Mouse (Mus musculus) midbrain, embryonic 15.5 days (tissue): Measurements from ENCODE around the gene Gjc3. TPM values are rescaled to one million over a fixed set of nuclear protein-coding genes. Genes with fewer than 3 reads are reported as not detected.
"Not testable (repeated sequence)": the region's sequence is repeated elsewhere in the genome, so short reads cannot be mapped to it uniquely, and the experiment has no call there.

ENCODE experiments used
- ATAC-seq: fragments of 200-750 bp; cut with Nextera tagmentation; replicated peaks from 2 replicates; pipeline ENCODE4 v1.8.0; 2017; ENCODE audit warnings: moderate TSS enrichment
- H3K27ac ChIP-seq: fragments of 300-500 bp; sonication (generic); 2 replicates; pipeline ENCODE4 v1.5.1; 2015; ENCODE audit warnings: mild to moderate bottlenecking, inconsistent platforms
- H3K27me3 ChIP-seq: fragments of 300-500 bp; sonication (generic); replicated peaks from 2 replicates; pipeline ENCODE4 v1.6.1; 2015; ENCODE audit warnings: inconsistent platforms
- H3K36me3 ChIP-seq: fragments of 300-500 bp; sonication (generic); replicated peaks from 2 replicates; pipeline ENCODE4 v1.6.1; 2015; ENCODE audit warnings: inconsistent platforms
- H3K4me1 ChIP-seq: fragments of 300-500 bp; sonication (generic); 2 replicates; pipeline ENCODE4 v1.6.1; 2015; ENCODE audit warnings: inconsistent platforms
- H3K4me2 ChIP-seq: fragments of 300-500 bp; sonication (generic); 2 replicates; pipeline ENCODE4 v1.6.1; 2015; ENCODE audit warnings: inconsistent platforms, mild to moderate bottlenecking, moderate library complexity
- H3K4me3 ChIP-seq: fragments of 300-500 bp; sonication (generic); 2 replicates; pipeline ENCODE4 v1.5.1; 2015; ENCODE audit warnings: mild to moderate bottlenecking, inconsistent platforms
- H3K9ac ChIP-seq: fragments of 300-500 bp; sonication (generic); 2 replicates; pipeline ENCODE4 v1.6.1; 2015; ENCODE audit warnings: mild to moderate bottlenecking, inconsistent platforms
- H3K9me3 ChIP-seq: fragments of 300-500 bp; sonication (generic); 2 replicates; pipeline ENCODE4 v1.6.1; 2016; ENCODE audit warnings: inconsistent platforms
- WGBS: fragments of 180-500 bp; shearing (Covaris S2); methylation state at CpG from one replicate; pipeline ENCODE4 v1.1.7; 2015; ENCODE audit warnings: mixed read lengths; 5-methylcytosine and 5-hydroxymethylcytosine counted together
- polyA plus RNA-seq: library from polyadenylated mRNA; unstranded; fragments of >200 nt; fragmentation: Nextera tagmentation; extraction: Ambion mirVana; gene quantifications from 2 replicates; pipeline ENCODE4 v1.2.1, GENCODE M21; 2015

The Gjc3 gene
- polyA plus RNA-seq, 1 experiment from 2014 or later: 0.43 TPM

- H3K27ac ChIP-seq: no peak overlapping the region
- no peak for ATAC-seq
- no peaks in the 10 kb centered on the region for H3K27me3 ChIP-seq
- no peaks in the 10 kb centered on the region for H3K4me1 ChIP-seq
- no peak overlapping the region for H3K4me2 ChIP-seq
- no peak overlapping the region for H3K4me3 ChIP-seq
- H3K9me3 ChIP-seq: no peaks in the 10 kb centered on the region
- H3K36me3 ChIP-seq: no peaks in the 10 kb centered on the region
- H3K9ac ChIP-seq: no peak overlapping the region
These were observed 15.6 kb downstream of the Gjc3 start for GRCm38 (mm10) chr5:137947303-137947702.

- 79% methylated on average over 1 of the region's 1 CpGs for WGBS
- Histone ChIP-seq H3K4me1 (no peaks in the 10 kb centered on the region), H3K4me3 (no peak overlapping the region), H3K9me3 (no peaks in the 10 kb centered on the region), H3K27ac (no peak overlapping the region), H3K4me2 (no peak overlapping the region), H3K27me3 (no peaks in the 10 kb centered on the region), H3K9ac (no peak overlapping the region), H3K36me3 (no peaks in the 10 kb centered on the region)
- ATAC-seq: no peak
These were observed 19.8 kb downstream of the Gjc3 start for GRCm38 (mm10) chr5:137943133-137943532.

GRCm38 (mm10) chr5:137940948-137941347, 21.9 kb downstream of the Gjc3 start:
- Histone ChIP-seq H3K4me2 (no peak overlapping the region), H3K4me3 (no peak overlapping the region), H3K36me3 (no peaks in the 10 kb centered on the region), H3K27me3 (no peaks in the 10 kb centered on the region), H3K9ac (no peak overlapping the region), H3K9me3 (no peaks in the 10 kb centered on the region), H3K27ac (no peak overlapping the region), H3K4me1 (no peaks in the 10 kb centered on the region)
- ATAC-seq: no peak
- 90% methylated on average over 4 of the region's 4 CpGs for WGBS

GRCm38 (mm10) chr5:137937238-137937637, 25.7 kb downstream of the Gjc3 start:
- no peak overlapping the region for H3K27ac ChIP-seq
- H3K27me3 ChIP-seq: no peaks in the 10 kb centered on the region
- H3K4me2 ChIP-seq: no peak overlapping the region
- H3K36me3 ChIP-seq: no peaks in the 10 kb centered on the region
- no peaks in the 10 kb centered on the region for H3K9me3 ChIP-seq
- WGBS: 60% methylated on average over 4 of the region's 4 CpGs
- H3K4me3 ChIP-seq: no peak overlapping the region
- H3K9ac ChIP-seq: no peak overlapping the region
- H3K4me1 ChIP-seq: no peaks in the 10 kb centered on the region
- ATAC-seq: no peak

GRCm38 (mm10) chr5:137936486-137936885, 26.4 kb downstream of the Gjc3 start:
- Histone ChIP-seq H3K4me3 (no peak overlapping the region), H3K27me3 (no peaks in the 10 kb centered on the region), H3K9ac (no peak overlapping the region), H3K27ac (no peak overlapping the region), H3K4me1 (no peaks in the 10 kb centered on the region), H3K9me3 (no peaks in the 10 kb centered on the region), H3K36me3 (no peaks in the 10 kb centered on the region), H3K4me2 (no peak overlapping the region)
- 91% methylated on average over 2 of the region's 2 CpGs for WGBS
- ATAC-seq: no peak

GRCm38 (mm10) chr5:137933934-137934333, 29.0 kb downstream of the Gjc3 start:
- not testable (repeated sequence) for H3K4me2 ChIP-seq, H3K4me3 ChIP-seq, H3K9me3 ChIP-seq, H3K27ac ChIP-seq, H3K9ac ChIP-seq, H3K36me3 ChIP-seq, H3K4me1 ChIP-seq, ATAC-seq, H3K27me3 ChIP-seq
- WGBS: 74% methylated on average over 2 of the region's 2 CpGs

GRCm38 (mm10) chr5:137928439-137928838, 34.5 kb downstream of the Gjc3 start:
- 87% methylated on average over 11 of the region's 11 CpGs for WGBS
- no peak overlapping the region for H3K4me3 ChIP-seq
- H3K4me1 ChIP-seq: no peaks in the 10 kb centered on the region
- H3K27ac ChIP-seq: no peak overlapping the region
- H3K27me3 ChIP-seq: no peaks in the 10 kb centered on the region
- no peak overlapping the region for H3K4me2 ChIP-seq
- H3K36me3 ChIP-seq: no peaks in the 10 kb centered on the region
- ATAC-seq: no peak
- H3K9me3 ChIP-seq: no peaks in the 10 kb centered on the region
- no peak overlapping the region for H3K9ac ChIP-seq

- no peak overlapping the region for H3K4me3 ChIP-seq
- no peak overlapping the region for H3K4me2 ChIP-seq
- H3K4me1 ChIP-seq: no peaks in the 10 kb centered on the region
- ATAC-seq: no peak
- no peak overlapping the region for H3K27ac ChIP-seq
- no peaks in the 10 kb centered on the region for H3K27me3 ChIP-seq
- H3K9ac ChIP-seq: no peak overlapping the region
- H3K9me3 ChIP-seq: no peaks in the 10 kb centered on the region
- H3K36me3 ChIP-seq: no peaks in the 10 kb centered on the region
These were observed 40.7 kb downstream of the Gjc3 start for GRCm38 (mm10) chr5:137922171-137922570.

- Histone ChIP-seq H3K27me3 (no peaks in the 10 kb centered on the region), H3K4me1 (no peaks in the 10 kb centered on the region), H3K9me3 (no peaks in the 10 kb centered on the region), H3K9ac (no peak within 1 kb of the TSS), H3K27ac (no peak within 1 kb of the TSS), H3K4me2 (no peak within 1 kb of the TSS), H3K36me3 (no peaks in the 10 kb centered on the region), H3K4me3 (no peak within 1 kb of the TSS)
- ATAC-seq: no peak
- WGBS: 56% methylated on average over 2 of the region's 2 CpGs
These were observed 41.4 kb downstream of the Gjc3 start, which contains the start of gene Cyp3a13 for GRCm38 (mm10) chr5:137921532-137921931. Gene Cyp3a13 (minus strand): TSS chr5:137921619.

GRCm38 (mm10) chr5:137915550-137915949, 47.3 kb downstream of the Gjc3 start:
- Histone ChIP-seq H3K4me3 (no peak overlapping the region), H3K36me3 (no peaks in the 10 kb centered on the region), H3K9me3 (no peaks in the 10 kb centered on the region), H3K4me2 (no peak overlapping the region), H3K4me1 (no peaks in the 10 kb centered on the region), H3K27ac (no peak overlapping the region), H3K9ac (no peak overlapping the region), H3K27me3 (no peaks in the 10 kb centered on the region)
- 82% methylated on average over 6 of the region's 6 CpGs for WGBS
- no peak for ATAC-seq

- Histone ChIP-seq H3K4me1 (no peaks in the 10 kb centered on the region), H3K4me2 (no peak overlapping the region), H3K36me3 (no peaks in the 10 kb centered on the region), H3K27ac (no peak overlapping the region), H3K4me3 (no peak overlapping the region), H3K27me3 (no peaks in the 10 kb centered on the region), H3K9me3 (no peaks in the 10 kb centered on the region), H3K9ac (no peak overlapping the region)
- ATAC-seq: no peak
These were observed 48.4 kb downstream of the Gjc3 start for GRCm38 (mm10) chr5:137914508-137914907.

- WGBS: 91% methylated on average over 3 of the region's 3 CpGs
- no peaks in the 10 kb centered on the region for H3K9me3 ChIP-seq
- no peak overlapping the region for H3K27ac ChIP-seq
- H3K9ac ChIP-seq: no peak overlapping the region
- H3K4me2 ChIP-seq: no peak overlapping the region
- H3K4me1 ChIP-seq: no peaks in the 10 kb centered on the region
- no peak for ATAC-seq
- no peak overlapping the region for H3K4me3 ChIP-seq
- H3K36me3 ChIP-seq: no peaks in the 10 kb centered on the region
- H3K27me3 ChIP-seq: no peaks in the 10 kb centered on the region
These were observed 53.2 kb downstream of the Gjc3 start for GRCm38 (mm10) chr5:137909564-137910262.
